Mouse (Mus musculus) CD8-positive naive resting alpha-beta T cell, adult 2 months (primary cell): ENCODE measurements around the gene Sept14.

ENCODE experiments used
- DNase-seq, 2 experiments: peaks; one replicate each; pipeline ENCODE4 v3.0.0; 2022; ENCODE audit warnings: low read depth in 2 of 2, low spot score in 2 of 2

Gene Sept14

GRCm38 (mm10) chr5:129670036-129670458, 38.3 kb downstream of the Sept14 start, which contains the start of gene Zfp11:
Gene Zfp11, minus strand, starts transcription at chr5:129670099.
- DNase-seq: peak; percentile 44

GRCm38 (mm10) chr5:129669453-129670035, 38.8 kb downstream of the Sept14 start:
- DNase-seq: no peak

GRCm38 (mm10) chr5:129667851-129668250, 40.5 kb downstream of the Sept14 start:
- DNase-seq: no peak

- no peak for DNase-seq
Measured at GRCm38 (mm10) chr5:129666271-129666909, 41.9 kb downstream of the Sept14 start.

- no peak for DNase-seq
Measured at GRCm38 (mm10) chr5:129664090-129664489, 44.2 kb downstream of the Sept14 start.

- no peak for DNase-seq
Measured at GRCm38 (mm10) chr5:129657931-129658330, 50.4 kb downstream of the Sept14 start.

- no peak for DNase-seq
Measured at GRCm38 (mm10) chr5:129657016-129657415, 51.3 kb downstream of the Sept14 start.

- DNase-seq: no peak
Measured at GRCm38 (mm10) chr5:129650858-129651257, 57.5 kb downstream of the Sept14 start.
